Mouse (Mus musculus) brain, embryonic 14.5 days (tissue): ENCODE data around the gene Ccdc113.
"Not testable (repeated sequence)": the region's sequence is repeated elsewhere in the genome, so short reads cannot be mapped to it uniquely, and the experiment has no call there.

ENCODE experiments used
- CTCF ChIP-seq: fragments of 200-500 bp; IDR thresholded peaks from 2 replicates; pipeline ENCODE4 v1.5.1; 2012; ENCODE audit warnings: inconsistent platforms, mild to moderate bottlenecking, moderate library complexity, borderline replicate concordance; ENCODE audit not compliant: insufficient read depth, insufficient read length; ENCODE audit errors: extremely low read depth
- POLR2A ChIP-seq: fragments of 200-500 bp; IDR thresholded peaks from 2 replicates; pipeline ENCODE4 v1.6.1; 2012; ENCODE audit warnings: mild to moderate bottlenecking, inconsistent platforms, borderline replicate concordance; ENCODE audit not compliant: poor library complexity, insufficient read depth, insufficient read length, severe bottlenecking; ENCODE audit errors: extremely low read depth

GRCm38 (mm10) chr8:95606509-95606908 is 72.6 kb downstream of the Ccdc113 start:
- 0 out of 2 replicates have a peak, but pooled peaks have one; percentile 21 for TF ChIP-seq CTCF
- not testable (repeated sequence) for TF ChIP-seq POLR2A
